Mouse (Mus musculus) heart, adult 10 weeks (tissue): ENCODE data around the gene Serpinb9b. TPM values are rescaled to one million over a fixed set of nuclear protein-coding genes. Genes with fewer than 3 reads are reported as not detected.

Experiments used
- polyA plus RNA-seq: library from polyadenylated mRNA; stranded (reverse); fragments of 350-450 nt; fragmentation: Illumina TruSeq; extraction: RNeasy Lipid Tissue Mini Kit (QIAGEN cat#74804); gene quantifications from one replicate; pipeline ENCODE4 v1.2.3, GENCODE M21; 2014; ENCODE audit warnings: low read depth, low replicate concordance

Gene Serpinb9b
- polyA plus RNA-seq, result 0.13 TPM

DNA sequence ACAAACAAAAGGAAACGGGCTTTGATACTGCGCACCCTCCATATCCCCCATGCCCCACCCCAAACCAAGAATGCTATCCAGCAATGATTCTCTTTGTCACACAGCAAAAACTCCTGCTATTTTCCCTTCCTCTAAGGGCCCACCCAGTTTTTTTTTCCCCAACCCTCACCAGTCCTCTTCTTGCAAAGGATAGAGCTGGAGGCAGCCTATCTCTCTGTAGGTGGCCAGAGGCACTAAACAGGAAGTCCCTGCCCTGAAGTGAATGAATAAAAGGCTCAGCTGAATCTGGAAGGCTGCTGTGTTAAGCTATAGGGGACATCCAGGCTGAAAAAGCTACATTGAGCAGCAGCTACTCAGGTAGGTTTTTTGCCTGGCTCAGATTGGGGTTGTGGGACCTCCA is at the start of gene Serpinb9b:
TSS of gene Serpinb9b (plus strand) at position 173 of the 400 bp plus-strand sequence.

DNA sequence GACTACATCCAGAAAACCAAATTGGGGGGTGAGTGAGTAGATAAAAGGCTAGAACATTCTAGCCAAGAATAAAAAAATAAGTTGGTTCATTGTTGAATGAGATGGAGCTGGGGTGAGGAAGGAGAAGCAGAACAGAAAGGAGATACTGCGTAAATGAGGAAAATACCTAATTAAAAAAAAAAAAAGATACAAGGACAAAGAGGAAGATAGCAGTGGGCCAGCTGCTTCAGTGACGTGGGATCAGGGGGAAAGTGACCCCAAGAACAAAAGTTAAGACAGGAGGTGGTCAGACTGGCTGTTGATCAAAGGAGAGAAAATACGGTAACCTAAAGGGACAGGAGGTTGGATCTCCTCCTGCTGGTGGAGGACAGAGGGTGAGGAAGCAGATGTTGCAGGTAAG is 24.3 kb upstream of the Serpinb9b start, which contains the start of gene Serpinb9:
TSS of gene Serpinb9 (plus strand) at position 301 of the 400 bp plus-strand sequence.

DNA sequence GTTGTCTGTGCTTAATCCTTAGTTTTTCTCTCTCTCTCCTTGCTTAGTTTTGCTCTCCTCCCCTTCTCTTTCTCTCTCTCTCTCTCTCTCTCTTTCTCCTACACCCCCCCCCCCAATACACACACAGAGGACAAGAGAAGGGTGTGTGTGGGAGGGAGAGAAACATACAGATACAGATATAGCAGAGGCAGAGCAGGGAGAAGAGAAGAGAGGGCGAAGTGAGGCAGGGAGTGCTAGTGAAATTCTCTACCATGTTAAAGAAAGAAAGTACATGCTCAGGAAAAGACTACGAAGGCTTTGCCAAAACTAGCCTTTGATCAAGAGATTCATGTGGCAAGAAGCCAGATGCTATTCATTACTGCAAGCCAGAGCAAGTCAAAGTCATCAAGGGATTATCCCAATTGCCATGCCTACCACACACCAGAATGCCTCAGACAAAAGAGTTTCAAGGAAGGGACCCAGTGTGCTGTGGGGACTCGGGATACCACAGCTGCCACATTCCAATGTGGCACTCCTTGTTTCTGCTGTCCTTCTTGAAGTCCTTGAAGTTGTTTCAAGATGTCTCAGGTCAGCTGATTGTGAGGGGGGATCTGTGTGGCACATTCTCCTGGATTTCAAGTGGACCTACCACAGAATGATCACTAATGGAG is 51.0 kb downstream of the Serpinb9b start, which contains the start of gene Serpinb1b:
TSS of gene Serpinb1b (plus strand) at position 520 of the 650 bp plus-strand sequence.

Other genes starting within 250 kb of the Serpinb9b start
- 172 TPM for gene Mylk4, start 243.5 kb upstream of the Serpinb9b start, polyA plus RNA-seq
- gene Wrnip1, start 225.4 kb upstream of the Serpinb9b start, polyA plus RNA-seq, result 22.0 TPM
- not detected for gene D930007J09Rik, start 224.6 kb upstream of the Serpinb9b start, polyA plus RNA-seq
- gene Serpinb1a, start 176.2 kb upstream of the Serpinb9b start, polyA plus RNA-seq, result 4.2 TPM
- 0.68 TPM for gene Serpinb1c, start 129.2 kb upstream of the Serpinb9b start, polyA plus RNA-seq
- gene Serpinb6b, start 62.2 kb upstream of the Serpinb9b start, polyA plus RNA-seq, result 60.7 TPM
- 15.7 TPM for gene Serpinb9, start 24.2 kb upstream of the Serpinb9b start, polyA plus RNA-seq
- not detected for gene Serpinb1b, start 51.2 kb downstream of the Serpinb9b start, polyA plus RNA-seq
- gene Serpinb9c, start 132.3 kb downstream of the Serpinb9b start, polyA plus RNA-seq, result not detected
- gene Serpinb9d, start 165.5 kb downstream of the Serpinb9b start, polyA plus RNA-seq, result not detected
- gene Serpinb9e, start 222.2 kb downstream of the Serpinb9b start, polyA plus RNA-seq, result not detected